Mouse (Mus musculus): Measurements from ENCODE around the gene Mrpl53. TPM values are rescaled to one million over a fixed set of nuclear protein-coding genes. Genes with fewer than 3 reads are reported as not detected.

The Mrpl53 gene
- 10 to 100 TPM; 58.7 to 63.5 TPM for total RNA-seq (2021)

DNA sequence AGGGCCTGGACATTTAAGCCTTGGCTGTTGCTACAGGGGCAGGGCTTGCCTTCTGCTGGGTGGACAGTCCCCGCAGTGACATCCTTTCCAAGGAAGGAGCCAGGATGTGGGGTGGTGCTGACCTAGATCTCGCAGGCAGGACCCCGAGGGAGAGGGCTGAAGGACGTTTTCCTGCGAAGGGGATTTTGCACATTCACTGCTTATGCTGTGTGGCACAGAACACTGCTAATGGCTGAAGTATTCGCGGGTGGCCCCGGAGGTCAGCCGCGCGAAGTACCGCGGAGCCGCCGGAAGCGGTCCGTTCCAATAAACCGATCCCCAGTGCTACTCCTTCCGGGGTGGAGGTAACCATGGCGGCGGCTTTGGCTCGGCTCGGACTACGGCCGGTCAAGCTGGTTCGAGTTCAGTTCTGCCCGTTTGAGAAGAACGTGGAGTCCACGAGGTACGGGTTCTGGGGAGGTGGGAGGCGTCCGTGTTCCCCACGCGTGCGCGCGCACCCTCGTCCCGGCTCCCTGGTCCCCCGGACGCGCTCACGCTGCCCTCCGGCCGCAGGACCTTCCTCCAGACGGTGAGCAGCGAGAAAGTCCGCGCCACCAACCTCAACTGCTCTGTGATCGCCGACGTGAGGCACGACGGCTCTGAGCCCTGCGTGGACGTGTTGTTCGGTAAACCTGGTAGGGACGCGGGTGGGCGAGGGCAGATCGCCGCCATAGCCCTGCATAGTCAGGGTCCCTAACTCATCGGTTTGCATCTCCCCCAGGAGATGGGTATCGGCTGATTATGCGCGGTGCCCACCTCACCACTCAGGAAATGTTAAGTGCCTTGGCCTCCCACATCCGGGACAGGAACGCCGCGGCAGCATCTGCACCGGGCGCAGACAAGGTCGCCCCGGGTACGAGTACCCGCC, at the start of gene Mrpl53:
TSS of gene Mrpl53 (plus strand) at position 279 of the 907 bp plus-strand sequence.
- intact Hi-C loops (cut with DNase I): no loop called here
- peak in 1 of 2 experiments; percentile 88 for DNase-seq (ENCODE audit: extremely low spot score in 1 of 2, low spot score in 2 of 2)

DNA sequence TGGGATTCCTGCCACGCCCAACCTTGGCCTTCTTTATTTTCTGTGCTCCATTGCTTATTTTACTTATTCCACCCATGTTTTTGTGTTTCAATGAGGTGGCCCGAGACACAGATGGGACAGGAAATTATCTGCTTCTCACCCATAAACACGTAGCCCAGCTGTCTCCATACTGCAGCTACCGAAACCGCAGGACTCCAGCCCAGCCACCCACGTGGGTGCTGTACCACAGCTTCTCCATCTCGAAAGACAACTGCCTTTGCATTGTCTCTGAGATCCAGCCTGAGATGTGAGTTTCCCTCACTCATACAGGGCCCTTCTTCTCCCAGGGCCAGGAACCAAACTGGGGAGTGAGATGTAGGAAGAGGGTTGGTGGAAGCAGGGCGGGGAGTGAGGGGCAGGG, 42.8 kb upstream of the Mrpl53 start:
- no peak for DNase-seq (ENCODE audit: extremely low spot score in 1 of 2, low spot score in 2 of 2)
- intact Hi-C loops (cut with DNase I): no loop called here

DNA sequence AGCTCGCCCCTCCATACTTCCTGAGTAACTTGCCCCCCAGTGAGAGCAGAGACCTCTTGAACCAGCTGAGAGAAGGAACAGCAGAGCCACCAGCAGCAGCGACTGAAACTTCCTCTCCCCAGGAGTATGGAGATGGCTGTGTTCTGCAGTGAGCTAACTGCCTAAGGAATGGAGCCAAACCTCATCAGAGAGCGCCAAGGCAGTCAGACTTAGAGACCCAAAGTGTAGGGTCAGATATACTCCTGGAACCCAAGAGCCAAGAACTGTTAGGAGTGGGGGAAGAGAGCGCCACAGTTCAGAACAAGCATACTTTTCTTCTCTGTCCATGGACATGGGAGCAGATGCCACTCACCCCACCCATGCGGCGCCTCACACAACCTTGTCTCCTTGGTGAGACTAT, 42.4 kb upstream of the Mrpl53 start:
- DNase-seq (ENCODE audit: extremely low spot score in 1 of 2, low spot score in 2 of 2): no peak
- intact Hi-C loops (cut with DNase I): no loop called here

DNA sequence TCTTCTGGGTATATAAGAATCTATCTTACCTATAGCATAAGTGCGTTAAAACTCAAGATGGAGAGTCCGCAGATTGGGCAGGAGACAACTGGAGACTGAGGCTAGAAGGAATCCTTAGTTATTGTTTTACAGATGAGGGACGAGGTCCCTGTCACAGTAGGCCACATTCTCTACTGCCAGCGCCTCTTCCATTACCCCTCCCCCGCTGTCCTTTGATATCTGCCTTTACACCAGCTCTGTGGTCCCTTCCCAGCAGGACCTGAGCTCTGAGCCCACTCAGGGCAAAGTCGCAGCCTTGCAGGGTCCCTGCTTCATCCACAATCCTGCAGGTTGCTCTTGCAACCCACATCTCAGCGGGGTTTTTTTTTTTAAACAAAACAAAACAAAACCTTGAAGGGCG, 40.6 kb upstream of the Mrpl53 start:
- intact Hi-C loops (cut with DNase I): no loop called here
- no peak for DNase-seq (ENCODE audit: extremely low spot score in 1 of 2, low spot score in 2 of 2)

DNA sequence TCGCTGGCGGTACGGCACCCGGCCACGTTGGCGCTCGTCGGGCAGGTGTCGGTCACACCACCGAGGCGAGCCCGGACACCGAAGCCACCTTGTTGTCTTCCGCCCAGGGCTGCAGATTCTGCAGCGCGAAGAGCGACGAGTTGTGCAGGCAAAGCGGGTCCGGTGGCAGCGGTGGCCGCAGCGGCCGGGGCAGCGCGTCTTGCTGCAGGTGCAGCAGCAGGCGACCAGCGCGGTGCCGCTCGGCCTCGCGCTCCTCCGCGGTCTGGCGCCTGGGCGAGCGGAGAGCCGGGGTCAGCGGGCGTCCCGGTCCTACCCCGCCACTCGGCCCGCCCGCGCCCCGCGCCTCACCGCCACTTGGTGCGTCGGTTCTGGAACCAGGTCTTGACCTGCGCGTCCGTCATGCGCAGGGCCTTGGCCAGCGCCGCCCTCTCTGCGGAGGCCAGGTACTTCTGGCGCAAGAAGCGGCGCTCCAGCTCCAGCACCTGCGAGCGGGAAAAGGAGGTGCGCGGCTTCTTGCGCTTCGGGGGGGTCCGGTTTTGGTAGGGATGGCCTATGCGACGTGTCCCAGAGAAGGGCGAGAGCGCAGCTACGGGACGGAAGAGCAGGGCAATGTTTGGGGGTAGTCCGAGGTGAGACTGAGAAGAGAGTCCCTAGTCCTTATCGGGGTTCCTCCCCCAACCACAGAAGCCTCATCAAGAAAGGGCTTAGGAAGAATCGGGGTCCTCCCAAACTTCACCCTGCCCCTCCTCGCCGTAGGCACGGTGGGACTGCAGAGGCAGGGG, 39.9 kb upstream of the Mrpl53 start:
- no peak for DNase-seq (ENCODE audit: extremely low spot score in 1 of 2, low spot score in 2 of 2)
- intact Hi-C loops (cut with DNase I): no loop called here

DNA sequence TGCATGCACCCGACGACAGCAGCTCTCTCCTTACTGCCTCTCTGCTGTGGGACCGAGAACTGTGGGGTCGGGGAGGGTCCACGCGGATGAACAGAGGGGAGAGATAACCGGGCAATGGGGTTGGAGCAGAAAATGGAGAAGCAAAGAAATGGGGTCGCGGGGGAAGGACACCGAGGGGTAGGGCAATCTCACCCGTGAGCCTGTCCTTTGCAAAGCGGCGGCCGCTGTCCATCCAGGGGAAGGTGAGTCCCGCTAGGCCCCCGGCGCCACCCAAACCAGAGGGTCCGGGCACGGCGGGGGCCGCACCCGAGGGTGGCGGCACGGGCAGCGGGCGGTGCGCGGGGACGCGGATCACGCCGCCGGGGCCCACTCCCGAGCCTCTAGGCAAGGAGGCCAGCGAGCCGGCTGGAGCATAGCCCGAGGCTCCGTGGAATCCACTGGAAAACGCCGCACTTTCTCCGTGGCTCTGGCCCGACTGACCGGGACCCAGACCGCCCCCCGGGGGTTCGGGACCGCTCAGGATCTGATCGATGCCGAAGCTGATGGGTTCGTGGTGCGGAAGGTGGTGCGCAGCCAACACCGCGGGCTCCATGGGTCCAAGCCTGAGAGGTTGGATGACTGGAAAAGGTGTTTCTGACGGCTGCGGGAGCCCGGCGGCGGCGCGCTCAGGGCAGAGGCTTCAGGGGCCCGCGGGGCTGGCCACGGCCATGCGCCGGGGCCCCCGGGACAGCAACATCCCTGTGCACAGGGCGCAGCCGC, 39.2 kb upstream of the Mrpl53 start:
- intact Hi-C loops (cut with DNase I): no loop called here
- DNase-seq (ENCODE audit: extremely low spot score in 1 of 2, low spot score in 2 of 2): no peak

DNA sequence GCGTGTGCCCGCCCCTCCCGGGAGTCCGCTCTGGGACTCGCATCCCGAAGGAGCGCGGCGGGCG, 38.8 kb upstream of the Mrpl53 start, which contains the start of gene Tlx2:
TSS of gene Tlx2 (minus strand) at position 47 of the 64 bp plus-strand sequence.
- intact Hi-C loops (cut with DNase I): no loop called here
- no peak for DNase-seq (ENCODE audit: extremely low spot score in 1 of 2, low spot score in 2 of 2)

DNA sequence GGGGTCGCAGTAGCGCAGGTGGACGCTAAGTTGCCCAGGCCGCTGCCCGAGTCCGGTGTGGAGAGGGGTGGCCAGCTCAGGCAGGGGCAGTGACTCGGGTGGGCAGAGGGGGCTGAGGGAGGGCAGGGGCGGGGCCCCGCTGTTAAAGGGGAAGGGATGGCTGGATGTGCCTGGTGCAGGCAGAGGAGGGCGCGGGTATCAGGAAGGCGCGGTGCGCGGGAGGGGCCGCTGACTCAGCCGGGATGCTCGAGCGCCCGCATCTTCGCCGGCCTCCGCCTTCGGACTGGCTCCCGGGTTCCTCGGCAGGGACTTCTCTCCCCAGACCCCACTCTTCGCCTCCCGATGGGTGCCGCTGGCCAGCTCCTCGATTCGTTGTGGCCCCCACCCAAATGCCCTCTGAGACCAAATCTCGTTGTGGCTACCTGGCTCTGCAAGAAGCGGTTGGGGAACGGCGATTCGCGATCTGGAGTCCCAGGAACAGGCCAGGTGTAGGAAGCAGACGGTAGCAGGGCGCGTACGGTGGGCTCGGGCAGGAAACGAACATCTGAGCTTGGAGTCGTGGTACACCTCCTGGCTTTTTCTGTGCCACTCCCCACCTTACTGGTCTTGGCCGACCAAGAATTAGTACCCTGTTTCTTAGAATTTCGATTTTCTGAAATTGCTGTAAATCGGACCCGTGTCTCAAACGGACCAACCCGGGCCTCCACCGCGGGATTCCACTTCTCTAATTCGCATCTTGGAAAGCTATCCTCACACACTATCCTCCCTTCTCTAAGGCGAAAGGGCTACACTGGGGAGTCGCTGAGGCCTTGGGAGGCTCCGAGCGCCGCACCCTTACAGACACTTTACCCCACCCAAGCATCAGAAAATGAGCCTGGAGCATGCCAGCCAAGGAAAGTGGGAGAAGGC, 38.3 kb upstream of the Mrpl53 start:
- DNase-seq (ENCODE audit: extremely low spot score in 1 of 2, low spot score in 2 of 2): no peak

DNA sequence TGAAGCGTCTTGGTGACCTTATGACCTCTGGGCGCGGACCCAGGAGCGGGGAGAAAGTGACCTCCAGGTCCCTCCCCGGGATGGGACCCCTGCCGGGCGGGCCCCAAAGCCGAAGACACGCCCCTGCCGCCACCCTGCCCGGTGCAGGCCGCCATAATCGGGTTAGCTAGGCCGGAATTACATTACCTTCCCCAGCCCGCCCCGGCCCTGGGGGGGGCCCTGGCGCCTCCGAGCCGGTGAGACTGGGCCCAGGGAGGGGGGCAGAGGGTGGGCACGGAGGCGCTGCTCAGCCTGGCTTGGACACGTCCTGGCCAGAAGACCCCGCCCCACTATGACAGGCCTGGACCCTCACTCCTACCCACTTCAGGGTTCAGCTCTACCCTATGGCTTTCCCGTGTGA, 37.6 kb upstream of the Mrpl53 start:
- intact Hi-C loops (cut with DNase I): no loop called here
- DNase-seq (ENCODE audit: extremely low spot score in 1 of 2, low spot score in 2 of 2): peak in 1 of 2 experiments; percentile 54

More for the DNA sequence above, 38.3 kb upstream of the Mrpl53 start:
- intact Hi-C loops (cut with DNase I): no loop called here

DNA sequence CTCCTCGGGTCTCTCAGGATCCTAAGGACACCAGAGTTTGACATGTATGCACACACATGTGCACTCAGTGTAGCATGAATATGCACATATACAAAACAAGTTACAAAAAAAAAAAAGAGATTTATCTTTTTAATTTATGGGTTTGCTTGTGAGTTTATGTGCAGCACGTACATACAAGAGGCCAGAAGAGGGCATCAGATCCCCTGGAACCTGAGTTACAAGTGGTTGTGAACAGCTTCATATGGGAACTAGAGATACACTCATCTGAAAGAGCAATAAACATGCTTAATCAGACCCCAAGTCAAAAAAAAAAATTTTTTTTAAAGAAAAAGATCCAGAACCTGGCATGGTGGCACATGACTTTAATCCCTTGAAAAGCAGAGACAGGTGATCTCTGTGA, 33.9 kb upstream of the Mrpl53 start:
- no peak for DNase-seq (ENCODE audit: extremely low spot score in 1 of 2, low spot score in 2 of 2)
- intact Hi-C loops (cut with DNase I): no loop called here

DNA sequence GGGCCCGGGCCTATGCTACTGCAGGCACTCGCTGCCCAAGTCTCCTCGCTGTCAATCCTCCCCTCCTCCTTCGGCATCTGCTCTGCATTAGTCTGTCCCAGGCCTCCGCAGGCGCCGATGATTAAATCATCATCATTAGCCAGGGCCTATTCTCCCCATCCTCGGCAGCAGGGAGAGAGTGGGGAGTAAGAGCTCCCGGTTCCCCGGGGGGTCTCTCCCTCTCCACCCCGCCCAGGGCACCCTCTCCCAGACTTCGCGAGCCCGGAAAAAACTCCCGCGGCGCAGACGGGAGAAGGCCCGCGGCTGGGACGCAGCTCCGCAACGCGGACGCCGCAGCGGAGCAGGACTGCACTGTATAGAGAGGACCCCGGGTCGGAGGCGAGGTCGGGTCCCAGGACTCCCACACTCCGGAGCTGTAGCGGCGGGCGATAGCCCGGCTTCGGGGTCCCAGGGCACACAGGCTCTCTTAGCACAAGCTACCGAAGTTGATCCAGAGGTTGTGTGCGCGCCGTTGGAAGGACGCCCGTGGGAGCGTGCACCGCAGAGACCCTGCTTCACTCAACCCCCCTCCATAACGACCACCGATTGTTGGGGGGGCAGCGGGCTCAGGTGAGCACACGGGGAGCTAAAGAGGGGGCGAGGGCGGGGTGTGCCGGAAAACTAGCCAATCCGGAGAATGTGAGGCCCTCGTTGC, 31.1 kb upstream of the Mrpl53 start, which contains the start of gene Pcgf1:
TSS of gene Pcgf1 (plus strand) at position 240 of the 694 bp plus-strand sequence.
- intact Hi-C loops (cut with DNase I): loop anchor here (2.0 kb wide), 1 partner anchor 81 kb away; no protein-coding TSS in a partner anchor
- no peak for DNase-seq (ENCODE audit: extremely low spot score in 1 of 2, low spot score in 2 of 2)

DNA sequence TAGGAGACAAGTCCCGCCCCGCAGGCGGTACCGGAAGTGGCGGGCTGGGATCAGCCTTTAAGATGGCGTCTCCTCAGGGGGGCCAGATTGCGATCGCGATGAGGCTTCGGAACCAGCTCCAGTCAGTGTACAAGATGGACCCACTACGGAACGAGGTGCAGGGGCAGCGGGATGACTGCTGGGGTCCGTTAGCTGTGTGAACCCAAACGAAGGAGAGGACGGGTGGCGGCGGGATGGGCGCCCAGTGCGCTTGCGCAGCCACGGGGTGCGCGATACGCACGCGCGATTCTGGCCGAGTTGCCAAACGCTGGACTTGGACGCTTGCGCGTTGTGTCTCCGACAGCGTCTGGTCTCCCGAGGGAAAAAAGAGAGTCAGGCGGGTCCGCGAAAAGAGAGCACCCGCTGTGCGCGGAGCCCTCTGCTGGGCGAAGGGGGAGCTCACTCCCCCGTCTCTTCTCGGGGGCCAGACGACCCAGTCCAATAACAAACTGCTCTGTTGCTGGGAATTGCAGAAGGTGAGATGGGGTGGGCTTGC, 30.4 kb upstream of the Mrpl53 start:
- intact Hi-C loops (cut with DNase I): loop anchor here (2.0 kb wide), 1 partner anchor 82 kb away; no protein-coding TSS in a partner anchor
- DNase-seq (ENCODE audit: extremely low spot score in 1 of 2, low spot score in 2 of 2): peak; percentile 97 to 99

DNA sequence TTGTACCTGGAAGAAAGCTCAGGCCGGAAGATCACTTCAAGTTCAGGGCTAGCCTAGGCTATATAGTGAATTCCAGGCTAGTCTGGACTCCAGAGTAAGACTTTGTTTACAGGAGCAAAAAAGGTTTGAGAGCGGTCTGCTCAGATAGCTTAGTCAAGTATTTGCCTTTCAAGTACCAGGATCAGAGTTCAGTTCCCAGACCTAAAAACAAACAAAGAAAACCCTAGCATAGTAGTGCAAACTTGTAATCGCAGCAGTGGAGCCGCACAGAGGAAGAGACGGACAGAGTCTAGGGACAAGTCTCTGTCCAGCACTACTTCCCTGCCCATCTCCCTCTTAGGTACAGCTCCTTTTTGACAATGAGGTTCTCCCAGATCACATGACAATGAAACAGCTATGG, 28.6 kb upstream of the Mrpl53 start:
- intact Hi-C loops (cut with DNase I): no loop called here
- no peak for DNase-seq (ENCODE audit: extremely low spot score in 1 of 2, low spot score in 2 of 2)

DNA sequence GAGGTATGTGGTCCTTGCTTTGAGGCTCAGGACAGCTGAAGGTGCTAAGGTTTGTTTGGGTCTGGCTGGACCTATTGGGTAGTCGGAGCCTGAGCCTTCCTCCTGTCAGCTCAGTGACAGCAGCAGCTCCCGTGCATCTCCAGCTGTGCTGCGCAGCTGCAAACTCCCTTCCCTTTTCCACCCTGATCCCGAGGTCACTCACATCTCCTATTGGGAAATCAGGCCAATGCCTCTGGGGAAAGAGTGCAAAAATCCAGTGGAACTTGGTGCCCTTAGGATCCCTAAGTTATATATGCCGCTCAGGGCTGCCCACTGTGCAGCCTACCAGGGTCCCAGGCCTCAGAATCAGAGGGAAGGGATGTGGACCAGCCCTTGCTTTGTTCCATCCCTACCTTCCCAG, 25.3 kb upstream of the Mrpl53 start:
- DNase-seq (ENCODE audit: extremely low spot score in 1 of 2, low spot score in 2 of 2): no peak
- intact Hi-C loops (cut with DNase I): no loop called here

DNA sequence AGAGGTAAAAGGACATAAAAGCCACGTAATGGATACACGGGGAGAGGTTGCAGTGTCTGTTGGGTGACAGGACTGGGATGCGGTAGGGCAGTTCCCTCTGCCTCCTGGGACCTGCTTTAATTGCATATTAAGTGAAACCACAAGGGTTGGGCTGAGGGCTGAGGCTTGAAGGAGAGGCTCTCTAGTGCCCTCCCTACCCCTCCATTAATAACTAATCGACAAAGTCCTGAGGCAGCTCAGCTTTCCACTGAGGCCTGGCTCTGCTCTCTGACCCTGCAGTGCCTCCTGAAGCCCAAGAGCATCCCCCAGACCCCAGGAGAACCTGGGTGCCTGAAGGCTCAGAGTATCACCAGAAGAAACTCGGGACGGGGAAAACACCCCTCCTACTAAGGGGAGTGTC, 24.4 kb upstream of the Mrpl53 start:
- DNase-seq (ENCODE audit: extremely low spot score in 1 of 2, low spot score in 2 of 2): no peak
- intact Hi-C loops (cut with DNase I): no loop called here

DNA sequence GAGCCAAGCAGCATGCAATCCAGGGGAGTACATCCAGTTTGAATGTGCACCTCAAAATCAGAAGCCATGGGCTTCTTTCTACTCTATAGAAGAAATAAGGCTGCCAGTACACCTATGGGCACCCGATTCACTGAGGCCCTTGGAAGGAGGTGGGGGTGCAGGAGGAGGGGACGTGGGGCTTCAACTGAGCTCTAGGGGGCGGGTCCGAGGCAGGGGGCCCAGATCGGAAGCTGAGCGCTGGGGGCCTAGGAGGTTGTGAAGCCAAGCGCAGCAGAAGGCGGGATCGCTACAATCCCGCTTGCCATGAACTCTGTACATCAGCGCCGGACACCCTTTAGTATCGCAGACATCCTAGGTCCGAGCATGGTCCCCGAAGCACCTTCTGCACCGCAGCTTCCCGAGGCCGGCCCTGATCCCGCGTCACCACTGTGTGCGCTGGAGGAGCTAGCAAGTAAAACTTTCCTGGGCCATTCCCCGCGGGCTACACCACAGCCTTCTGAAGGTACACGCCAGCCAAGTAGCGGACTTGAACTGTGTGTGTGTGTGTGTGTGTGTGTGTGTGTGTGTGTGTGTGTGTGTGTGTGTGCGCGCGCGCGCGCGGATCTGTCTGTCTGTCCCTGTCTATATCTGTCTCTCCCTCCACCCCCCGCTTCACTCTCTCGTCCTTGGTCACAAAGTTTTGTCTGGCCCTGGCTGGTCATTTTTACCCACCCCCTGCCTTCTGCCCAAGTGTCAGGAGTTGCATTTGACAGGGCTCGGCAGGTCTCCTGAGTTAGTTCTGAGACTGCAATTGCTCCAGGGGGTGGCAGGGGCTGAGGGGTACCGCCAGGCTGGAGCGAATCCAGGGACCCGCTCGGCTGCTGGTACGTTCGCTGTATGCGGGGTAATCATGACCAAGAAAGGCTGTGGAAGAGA, 22.5 kb upstream of the Mrpl53 start, which contains the start of gene Lbx2:
TSS of gene Lbx2 (plus strand) at position 247 of the 915 bp plus-strand sequence.
- DNase-seq (ENCODE audit: extremely low spot score in 1 of 2, low spot score in 2 of 2): no peak
- intact Hi-C loops (cut with DNase I): no loop called here

Data from left cerebral cortex, postnatal 10 days (tissue).